Mouse (Mus musculus) midbrain, postnatal 0 days (tissue): ENCODE data around the gene Mettl14. TPM values are rescaled to one million over a fixed set of nuclear protein-coding genes. Genes with fewer than 3 reads are reported as not detected.

Source experiments
- ATAC-seq: fragments of 200-750 bp; cut with Nextera tagmentation; 2 replicates; pipeline ENCODE4 v1.8.0; 2017; ENCODE audit warnings: moderate number of reproducible peaks, mild to moderate bottlenecking, moderate TSS enrichment, moderate library complexity; ENCODE audit not compliant: low FRiP score
- DNase-seq: peaks from one replicate; pipeline ENCODE4 v3.0.0-alpha.2; 2015; ENCODE audit warnings: low spot score
- H3K27ac ChIP-seq: fragments of 300-500 bp; sonication (generic); 2 replicates; pipeline ENCODE4 v1.5.1; 2014; ENCODE audit warnings: low read depth, mild to moderate bottlenecking, low read length, mixed read lengths
- H3K27me3 ChIP-seq: fragments of 300-500 bp; sonication (generic); 2 replicates; pipeline ENCODE4 v1.6.1; 2014; ENCODE audit warnings: low read length, control low read depth, mixed read lengths; ENCODE audit not compliant: insufficient read depth
- H3K36me3 ChIP-seq: fragments of 300-500 bp; sonication (generic); 2 replicates; pipeline ENCODE4 v1.6.1; 2014; ENCODE audit warnings: low read length, control low read depth, mixed read lengths; ENCODE audit not compliant: insufficient read depth
- H3K4me1 ChIP-seq: fragments of 300-500 bp; sonication (generic); 2 replicates; pipeline ENCODE4 v1.6.1; 2014; ENCODE audit warnings: mild to moderate bottlenecking, control low read depth, antibody characterized with exemption, low read length, mixed read lengths; ENCODE audit not compliant: insufficient read depth
- H3K4me2 ChIP-seq: fragments of 300-500 bp; sonication (generic); 2 replicates; pipeline ENCODE4 v1.6.1; 2014; ENCODE audit warnings: low read depth, mild to moderate bottlenecking, low read length, mixed read lengths; ENCODE audit not compliant: poor library complexity, severe bottlenecking
- H3K4me3 ChIP-seq: fragments of 300-500 bp; sonication (generic); 2 replicates; pipeline ENCODE4 v1.5.1; 2014; ENCODE audit warnings: low read depth, mild to moderate bottlenecking, low read length, moderate library complexity
- H3K9ac ChIP-seq: fragments of 300-500 bp; sonication (generic); replicated peaks from 2 replicates; pipeline ENCODE4 v1.6.1; 2014; ENCODE audit warnings: mild to moderate bottlenecking, low read length, moderate library complexity, mixed read lengths; ENCODE audit not compliant: poor library complexity, severe bottlenecking
- H3K9me3 ChIP-seq: fragments of 300-500 bp; sonication (generic); 2 replicates; pipeline ENCODE4 v1.6.1; 2016; ENCODE audit warnings: low read length, control low read depth
- CTCF ChIP-seq: IDR thresholded peaks from 2 replicates; pipeline ENCODE4 v1.5.1; 2016; ENCODE audit warnings: antibody characterized with exemption, mild to moderate bottlenecking
- WGBS: fragments of 180-500 bp; shearing (Covaris S2); extraction: QIAGEN DNeasy Blood & Tissue Kit; methylation state at CpG from one replicate; pipeline ENCODE4 v1.1.7; 2014; 5-methylcytosine and 5-hydroxymethylcytosine counted together
- polyA plus RNA-seq: library from polyadenylated mRNA; unstranded; fragments of >200 nt; fragmentation: Nextera tagmentation; extraction: Ambion mirVana; gene quantifications from 2 replicates; pipeline ENCODE4 v1.2.1, GENCODE M21; 2015
- total RNA-seq: library from RNA; depleted of rRNA; stranded (reverse); fragments of >200 nt; gene quantifications from 2 replicates; pipeline ENCODE4 v1.2.3, GENCODE M21; 2014

Gene Mettl14
- total and polyA plus RNA-seq, 2 experiments from 2014 or later: 3.8 to 14.4 TPM

- Histone ChIP-seq H3K36me3 (no peaks in the 10 kb centered on the region), H3K4me3 (no peak overlapping the region), H3K9me3 (no peaks in the 10 kb centered on the region), H3K27ac (no peak overlapping the region), H3K27me3 (no peaks in the 10 kb centered on the region), H3K4me1 (no peaks in the 10 kb centered on the region), H3K4me2 (no peak overlapping the region), H3K9ac (no peak overlapping the region)
- WGBS: 53% methylated on average over 4 of the region's 4 CpGs
- ATAC-seq (no peak), DNase-seq (no peak)
- TF ChIP-seq CTCF: no peak
Measured at GRCm38 (mm10) chr3:123333055-123333424, 52.9 kb downstream of the Mettl14 start.

GRCm38 (mm10) chr3:123332330-123333054, 53.4 kb downstream of the Mettl14 start:
- TF ChIP-seq CTCF: no peak
- H3K9me3 ChIP-seq: no peaks in the 10 kb centered on the region
- DNase-seq (no peak), ATAC-seq (no peak)
- H3K27me3 ChIP-seq: no peaks in the 10 kb centered on the region
- H3K4me1 ChIP-seq: no peaks in the 10 kb centered on the region
- H3K36me3 ChIP-seq: no peaks in the 10 kb centered on the region
- H3K9ac ChIP-seq: no peak overlapping the region
- no peak overlapping the region for H3K27ac ChIP-seq
- 94% methylated on average over 2 of the region's 2 CpGs for WGBS
- H3K4me3 ChIP-seq: no peak overlapping the region
- no peak overlapping the region for H3K4me2 ChIP-seq

GRCm38 (mm10) chr3:123330221-123330620, 55.7 kb downstream of the Mettl14 start:
- DNase-seq (no peak), ATAC-seq (no peak)
- no peaks in the 10 kb centered on the region for H3K4me1 ChIP-seq
- H3K9me3 ChIP-seq: no peaks in the 10 kb centered on the region
- H3K27ac ChIP-seq: no peak overlapping the region
- H3K4me3 ChIP-seq: no peak overlapping the region
- H3K4me2 ChIP-seq: no peak overlapping the region
- no peaks in the 10 kb centered on the region for H3K27me3 ChIP-seq
- TF ChIP-seq CTCF: no peak
- no peak overlapping the region for H3K9ac ChIP-seq
- WGBS: 88% methylated on average over 4 of the region's 4 CpGs
- H3K36me3 ChIP-seq: no peaks in the 10 kb centered on the region

- no peaks in the 10 kb centered on the region for H3K36me3 ChIP-seq
- WGBS: 66% methylated on average over 6 of the region's 6 CpGs
- no peak overlapping the region for H3K4me2 ChIP-seq
- TF ChIP-seq CTCF: no peak
- no peaks in the 10 kb centered on the region for H3K4me1 ChIP-seq
- no peaks in the 10 kb centered on the region for H3K9me3 ChIP-seq
- DNase-seq (peak; percentile 58), ATAC-seq (no peak)
- no peak overlapping the region for H3K4me3 ChIP-seq
- no peak overlapping the region for H3K27ac ChIP-seq
- no peaks in the 10 kb centered on the region for H3K27me3 ChIP-seq
- no peak overlapping the region for H3K9ac ChIP-seq
Measured at GRCm38 (mm10) chr3:123329251-123329650, 56.7 kb downstream of the Mettl14 start.

GRCm38 (mm10) chr3:123324326-123324725, 61.6 kb downstream of the Mettl14 start:
- no peak overlapping the region for H3K9ac ChIP-seq
- no peaks in the 10 kb centered on the region for H3K4me1 ChIP-seq
- no peak overlapping the region for H3K4me3 ChIP-seq
- no peak overlapping the region for H3K27ac ChIP-seq
- DNase-seq (no peak), ATAC-seq (no peak)
- WGBS: 67% methylated on average over 4 of the region's 4 CpGs
- H3K36me3 ChIP-seq: no peaks in the 10 kb centered on the region
- TF ChIP-seq CTCF: no peak
- no peaks in the 10 kb centered on the region for H3K27me3 ChIP-seq
- no peak overlapping the region for H3K4me2 ChIP-seq
- H3K9me3 ChIP-seq: no peaks in the 10 kb centered on the region

- 21% methylated on average over 1 of the region's 1 CpGs for WGBS
- no peak overlapping the region for H3K9ac ChIP-seq
- DNase-seq: peak; percentile 79
Measured at GRCm38 (mm10) chr3:123322147-123322546, 63.8 kb downstream of the Mettl14 start.

More at GRCm38 (mm10) chr3:123322147-123322546, 63.8 kb downstream of the Mettl14 start:
- no peak for ATAC-seq
- Histone ChIP-seq H3K9me3 (no peaks in the 10 kb centered on the region), H3K4me1 (no peaks in the 10 kb centered on the region), H3K4me3 (no peak overlapping the region), H3K27me3 (no peaks in the 10 kb centered on the region), H3K27ac (no peak overlapping the region), H3K36me3 (no peaks in the 10 kb centered on the region), H3K4me2 (no peak overlapping the region)
- TF ChIP-seq CTCF: peak; percentile 80
